Mouse (Mus musculus) CH12.LX (cell line): ENCODE measurements around the gene Zfp385c. TPM values are rescaled to one million over a fixed set of nuclear protein-coding genes. Genes with fewer than 3 reads are reported as not detected.
A peak's percentile ranks its signal among the peaks of the same experiment; 100 is the strongest.

Experiments used
- DNase-seq: peaks from one replicate; pipeline ENCODE4 v3.0.0-alpha.2; 2013; ENCODE audit errors: extremely low read depth
- H3K27ac ChIP-seq: 2 replicates; pipeline ENCODE4 v1.5.1; 2012; ENCODE audit warnings: low read depth, mild to moderate bottlenecking, control low read depth, moderate library complexity; ENCODE audit not compliant: insufficient read depth
- H3K27me3 ChIP-seq: replicated peaks from 2 replicates; pipeline ENCODE3; 2012; ENCODE audit warnings: inconsistent platforms
- H3K36me3 ChIP-seq, 2 experiments: replicated peaks in 1 of 2; 2 replicates each; pipeline versions ENCODE3 to v1.6.1; 2012; ENCODE audit warnings: inconsistent platforms in 1 of 2, low read length in 1 of 2, mild to moderate bottlenecking in 1 of 2, mixed read lengths in 1 of 2, moderate library complexity in 1 of 2; ENCODE audit not compliant: control insufficient read depth in 1 of 2, insufficient read depth in 1 of 2
- H3K4me1 ChIP-seq, 2 experiments: 2 replicates each; pipeline ENCODE4 v1.6.1; 2012; ENCODE audit warnings: inconsistent platforms in 1 of 2, moderate library complexity in 1 of 2; ENCODE audit not compliant: insufficient read depth in 2 of 2, control insufficient read depth in 1 of 2
- H3K4me2 ChIP-seq: 2 replicates; pipeline ENCODE4 v1.6.1; 2012; ENCODE audit warnings: low read depth, mild to moderate bottlenecking, control low read depth; ENCODE audit not compliant: poor library complexity, insufficient read depth, severe bottlenecking
- H3K4me3 ChIP-seq, 3 experiments: fragments of 150-350 bp in 1 of 3; sonication (generic) in 1 of 3; replicated peaks in 1 of 3; 2 replicates each; pipeline versions ENCODE3 to v1.5.1; 2011 to 2012; ENCODE audit warnings: low read depth in 2 of 3, low read length in 2 of 3, mild to moderate bottlenecking in 2 of 3, moderate library complexity in 2 of 3, control low read depth in 1 of 3, improper control_type of control experiment in 1 of 3, inconsistent platforms in 1 of 3, mixed read lengths in 1 of 3; ENCODE audit not compliant: poor library complexity in 1 of 3
- H3K79me2 ChIP-seq: replicated peaks from 2 replicates; pipeline ENCODE4 v1.6.1; 2012; ENCODE audit warnings: mild to moderate bottlenecking, moderate library complexity; ENCODE audit not compliant: control insufficient read depth, poor library complexity, insufficient read depth, severe bottlenecking; ENCODE audit errors: extremely low read depth
- H3K9ac ChIP-seq: 2 replicates; pipeline ENCODE4 v1.6.1; 2012; ENCODE audit warnings: low read depth, mild to moderate bottlenecking, control low read depth, moderate library complexity; ENCODE audit not compliant: insufficient read depth
- H3K9me3 ChIP-seq: replicated peaks from 2 replicates; pipeline ENCODE3; 2012; ENCODE audit warnings: low read length, inconsistent platforms, mixed read lengths
- BHLHE40 ChIP-seq: IDR thresholded peaks from 2 replicates; pipeline ENCODE4 v1.6.1; 2011; ENCODE audit warnings: mild to moderate bottlenecking, low read depth, low read length, improper control_type of control experiment
- CHD1 ChIP-seq: IDR thresholded peaks from 2 replicates; pipeline ENCODE4 v1.6.1; 2012; ENCODE audit warnings: low read depth, low read length, improper control_type of control experiment, inconsistent platforms
- CTCF ChIP-seq, 2 experiments: IDR thresholded peaks in 1 of 2; conservative IDR thresholded peaks in 1 of 2; 2 replicates each; pipeline ENCODE4 v1.5.1; 2011 to 2012; ENCODE audit warnings: low read depth in 2 of 2, low read length in 2 of 2, improper control_type of control experiment in 1 of 2, inconsistent platforms in 1 of 2, mild to moderate bottlenecking in 1 of 2, moderate library complexity in 1 of 2
- E2F4 ChIP-seq: IDR thresholded peaks from 2 replicates; pipeline ENCODE4 v1.6.1; 2011; ENCODE audit warnings: low read depth, low read length, improper control_type of control experiment; ENCODE audit not compliant: insufficient replicate concordance
- ELF1 ChIP-seq: IDR thresholded peaks from 2 replicates; pipeline ENCODE4 v1.6.1; 2014; ENCODE audit warnings: low read depth, mild to moderate bottlenecking, inconsistent platforms, low read length, improper control_type of control experiment
- EP300 ChIP-seq: IDR thresholded peaks from 2 replicates; pipeline ENCODE4 v1.6.1; 2011; ENCODE audit warnings: low read length, improper control_type of control experiment
- ETS1 ChIP-seq: conservative IDR thresholded peaks from 2 replicates; pipeline ENCODE4 v1.6.1; 2012; ENCODE audit warnings: low read depth, mild to moderate bottlenecking, inconsistent platforms, low read length, improper control_type of control experiment, moderate library complexity
- HCFC1 ChIP-seq: IDR thresholded peaks from 2 replicates; pipeline ENCODE4 v1.6.1; 2012; ENCODE audit warnings: low read depth, mild to moderate bottlenecking, inconsistent platforms, low read length, improper control_type of control experiment
- IRF4 ChIP-seq: IDR thresholded peaks from 2 replicates; pipeline ENCODE4 v1.6.1; 2014; ENCODE audit warnings: low read depth, mild to moderate bottlenecking, inconsistent platforms, low read length, improper control_type of control experiment
- JUN ChIP-seq: IDR thresholded peaks from 2 replicates; pipeline ENCODE4 v1.6.1; 2011; ENCODE audit warnings: low read depth, mild to moderate bottlenecking, low read length, improper control_type of control experiment, moderate library complexity; ENCODE audit not compliant: insufficient read depth
- JUND ChIP-seq: conservative IDR thresholded peaks from 2 replicates; pipeline ENCODE4 v1.6.1; 2011; ENCODE audit warnings: low read depth, low read length, improper control_type of control experiment
- KAT2A ChIP-seq: IDR thresholded peaks from 2 replicates; pipeline ENCODE4 v1.6.1; 2012; ENCODE audit warnings: low read length, improper control_type of control experiment, inconsistent platforms; ENCODE audit not compliant: insufficient replicate concordance
- MAZ ChIP-seq: IDR thresholded peaks from 2 replicates; pipeline ENCODE4 v1.6.1; 2012; ENCODE audit warnings: low read depth, mild to moderate bottlenecking, inconsistent platforms, low read length, improper control_type of control experiment, moderate library complexity
- MEF2A ChIP-seq: IDR thresholded peaks from 2 replicates; pipeline ENCODE4 v1.6.1; 2014; ENCODE audit warnings: low read depth, mild to moderate bottlenecking, inconsistent platforms, low read length, improper control_type of control experiment, borderline replicate concordance
- MXI1 ChIP-seq: IDR thresholded peaks from 2 replicates; pipeline ENCODE4 v1.6.1; 2011; ENCODE audit warnings: mild to moderate bottlenecking, low read depth, low read length, improper control_type of control experiment
- MYC ChIP-seq: IDR thresholded peaks from 2 replicates; pipeline ENCODE4 v1.6.1; 2011; ENCODE audit warnings: low read depth, mild to moderate bottlenecking, improper control_type of control experiment, low read length
- NELFE ChIP-seq: IDR thresholded peaks from 2 replicates; pipeline ENCODE4 v1.6.1; 2011; ENCODE audit warnings: low read depth, low read length, improper control_type of control experiment
- NRF1 ChIP-seq: IDR thresholded peaks from 2 replicates; pipeline ENCODE4 v1.6.1; 2014; ENCODE audit warnings: low read depth, mild to moderate bottlenecking, inconsistent platforms, low read length, improper control_type of control experiment, moderate library complexity
- PAX5 ChIP-seq: IDR thresholded peaks from 2 replicates; pipeline ENCODE4 v1.6.1; 2012; ENCODE audit warnings: low read length, inconsistent platforms, mixed read lengths
- POLR2A ChIP-seq: IDR thresholded peaks from 2 replicates; pipeline ENCODE4 v1.6.1; 2011; ENCODE audit warnings: low read depth, mild to moderate bottlenecking, improper control_type of control experiment, low read length
- POLR2AphosphoS2 ChIP-seq: IDR thresholded peaks from 2 replicates; pipeline ENCODE4 v1.6.1; 2011; ENCODE audit warnings: low read depth, low read length, improper control_type of control experiment
- RAD21 ChIP-seq: IDR thresholded peaks from 2 replicates; pipeline ENCODE4 v1.6.1; 2011; ENCODE audit warnings: low read depth, mild to moderate bottlenecking, low read length, improper control_type of control experiment, moderate library complexity
- RCOR1 ChIP-seq: conservative IDR thresholded peaks from 2 replicates; pipeline ENCODE4 v1.6.1; 2012; ENCODE audit warnings: low read depth, mild to moderate bottlenecking, inconsistent platforms, low read length, improper control_type of control experiment
- SIN3A ChIP-seq: IDR thresholded peaks from 2 replicates; pipeline ENCODE4 v1.6.1; 2012; ENCODE audit warnings: low read length, improper control_type of control experiment, inconsistent platforms
- SMC3 ChIP-seq: IDR thresholded peaks from 2 replicates; pipeline ENCODE4 v1.6.1; 2011; ENCODE audit warnings: low read depth, low read length, improper control_type of control experiment
- TBP ChIP-seq: conservative IDR thresholded peaks from 2 replicates; pipeline ENCODE4 v1.6.1; 2011; ENCODE audit warnings: low read depth, low read length, improper control_type of control experiment
- TCF12 ChIP-seq: IDR thresholded peaks from 2 replicates; pipeline ENCODE4 v1.6.1; 2014; ENCODE audit warnings: low read depth, mild to moderate bottlenecking, inconsistent platforms, low read length, improper control_type of control experiment
- UBTF ChIP-seq: IDR thresholded peaks from 2 replicates; pipeline ENCODE4 v1.6.1; 2012; ENCODE audit warnings: low read depth, mild to moderate bottlenecking, inconsistent platforms, low read length, improper control_type of control experiment, moderate library complexity
- ZC3H11A ChIP-seq: IDR thresholded peaks from 2 replicates; pipeline ENCODE4 v1.6.1; 2012; ENCODE audit warnings: low read depth, mild to moderate bottlenecking, inconsistent platforms, low read length, improper control_type of control experiment
- ZKSCAN1 ChIP-seq: IDR thresholded peaks from 2 replicates; pipeline ENCODE4 v1.6.1; 2012; ENCODE audit warnings: low read depth, inconsistent platforms, low read length, improper control_type of control experiment, borderline replicate concordance
- ZMIZ1 ChIP-seq: IDR thresholded peaks from 2 replicates; pipeline ENCODE4 v1.6.1; 2012; ENCODE audit warnings: low read depth, mild to moderate bottlenecking, inconsistent platforms, low read length, improper control_type of control experiment
- ZNF384 ChIP-seq: IDR thresholded peaks from 2 replicates; pipeline ENCODE4 v1.6.1; 2012; ENCODE audit warnings: low read depth, low read length, improper control_type of control experiment, inconsistent platforms
- dilution Hi-C: fragments of 300-500 bp; cut with MboI; formaldehyde crosslinking; loops from 2 replicates; pipeline ENCODE4 v1.14.3; 2020; ENCODE audit warnings: low sequenced_read_pairs; ENCODE audit not compliant: extremely low pct_unique_long_range_greater_than_20kb, extremely low pct_ligation_motif_present
- in situ Hi-C: fragments of 300-500 bp; cut with MboI; formaldehyde crosslinking; loops from 3 replicates; pipeline ENCODE4 v1.14.3; 2019; ENCODE audit warnings: low sequenced_read_pairs, low pct_ligation_motif_present, low pct_unique_long_range_greater_than_20kb, mixed read lengths
- polyA plus RNA-seq: library from polyadenylated mRNA; unstranded; fragments of >175 nt; gene quantifications from 2 replicates; pipeline ENCODE4 v1.2.1, GENCODE M21; 2012; ENCODE audit warnings: low read depth; ENCODE audit not compliant: insufficient read length
- total RNA-seq, 2 experiments: library from RNA; depleted of rRNA; stranded (reverse); fragments of 300-350 nt in 1 of 2; fragments of >200 nt in 1 of 2; gene quantifications; 2 replicates each; pipeline ENCODE4 v1.2.3; 2012 to 2014

The Zfp385c gene
- total and polyA plus RNA-seq, 3 experiments: 0.08 to 0.14 TPM; not detected in 1

DNA sequence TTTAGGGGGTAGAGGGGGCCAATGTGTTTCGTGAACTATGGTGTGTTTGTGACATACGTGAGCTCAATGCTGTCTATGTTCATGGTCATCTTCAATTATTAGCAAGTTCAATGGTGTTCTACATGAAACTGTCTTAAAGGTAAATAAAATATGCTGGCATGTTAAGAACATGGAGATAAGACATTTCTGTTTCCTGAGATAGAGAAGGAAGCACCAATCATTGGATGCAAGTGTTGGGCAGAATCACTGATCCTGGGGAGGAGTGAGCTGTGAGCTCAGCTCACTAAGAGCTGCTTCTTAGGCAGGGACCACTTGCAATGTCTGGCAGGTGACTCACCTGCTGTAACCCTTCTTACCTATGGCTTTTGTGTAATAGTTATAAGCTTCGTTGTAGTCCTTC is 90.9 kb downstream of the Zfp385c start:
- TF ChIP-seq ZKSCAN1 (no peak), TCF12 (no peak), HCFC1 (no peak), CTCF (conservative IDR thresholded peaks at IDR 0.05 in 1 of 2, IDR thresholded peaks at IDR 0.05 in 1 of 2; ENCODE audit: low read depth in 2 of 2, low read length in 2 of 2) (no peak), UBTF (no peak)
- H3K4me2 ChIP-seq: no peak overlapping the region
- H3K9ac ChIP-seq: no peak overlapping the region
- no peak for DNase-seq
- H3K4me1 ChIP-seq: peaks cover 34 to 79% of the 10 kb centered on the region in 2 experiments
- H3K27me3 ChIP-seq: no peaks in the 10 kb centered on the region
- dilution Hi-C loops (no loop called here), in situ Hi-C loops (no loop called here)
- H3K27ac ChIP-seq: no peak overlapping the region
- peaks cover 49 to 89% of the 10 kb centered on the region in 2 experiments for H3K36me3 ChIP-seq
- H3K4me3 ChIP-seq: no peak overlapping the region
- peaks cover 74% of the 10 kb centered on the region for H3K79me2 ChIP-seq
- H3K9me3 ChIP-seq: no peaks in the 10 kb centered on the region

DNA sequence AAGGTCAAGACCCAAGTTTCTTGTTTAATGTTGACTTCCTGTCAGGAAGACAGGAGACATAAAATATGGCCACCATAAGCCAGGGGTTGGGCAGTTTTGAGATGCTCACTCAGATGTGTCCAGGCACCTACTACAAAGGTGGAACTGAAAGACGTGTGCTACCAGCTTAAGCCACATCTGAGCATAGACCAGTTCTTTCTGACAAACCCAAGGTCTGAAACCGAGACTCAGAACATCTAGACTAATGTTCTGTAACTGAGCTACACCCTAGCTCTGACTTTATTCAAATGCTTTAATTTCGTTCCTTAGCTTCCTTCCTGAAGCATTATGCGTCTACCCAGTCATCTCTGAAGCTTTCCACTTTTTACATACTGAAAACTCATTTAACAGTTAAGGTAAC is 94.2 kb downstream of the Zfp385c start:
- Histone ChIP-seq H3K36me3 (peaks cover 74 to 93% of the 10 kb centered on the region in 2 experiments), H3K27me3 (no peaks in the 10 kb centered on the region), H3K4me1 (peaks cover 31 to 56% of the 10 kb centered on the region in 2 experiments), H3K9me3 (no peaks in the 10 kb centered on the region), H3K9ac (0 out of 2 replicates have a peak overlapping the region, but pooled peaks have one; percentile 10), H3K79me2 (peaks cover 62% of the 10 kb centered on the region), H3K27ac (peak overlapping the region; percentile 98), H3K4me3 (no peak overlapping the region), H3K4me2 (peak overlapping the region; percentile 27)
- in situ Hi-C loops: no loop called here
- dilution Hi-C loops: no loop called here
- peak; percentile 93 for DNase-seq
- TF ChIP-seq POLR2AphosphoS2: no peak
- no peak for TF ChIP-seq SMC3
- no peak for TF ChIP-seq NRF1
- TF ChIP-seq MYC: peak; percentile 85
- TF ChIP-seq UBTF: 0 out of 2 replicates have a peak, but pooled peaks have one; percentile 33
- no peak for TF ChIP-seq E2F4
- peak; percentile 54 for TF ChIP-seq ELF1
- TF ChIP-seq EP300: peak; percentile 98
- TF ChIP-seq MEF2A: peak; percentile 91
- TF ChIP-seq ZKSCAN1: no peak
- peak; percentile 87 for TF ChIP-seq JUN
- TF ChIP-seq NELFE: no peak
- TF ChIP-seq JUND: peak; percentile 94
- TF ChIP-seq KAT2A: no peak
- TF ChIP-seq TBP: peak; percentile 65; the same call in 1 of the 2 replicates
- no peak for TF ChIP-seq CTCF (conservative IDR thresholded peaks at IDR 0.05 in 1 of 2, IDR thresholded peaks at IDR 0.05 in 1 of 2; ENCODE audit: low read depth in 2 of 2, low read length in 2 of 2)
- no peak for TF ChIP-seq ZNF384
- peak; percentile 58; the same call in 1 of the 2 replicates for TF ChIP-seq MAZ
- no peak for TF ChIP-seq RAD21
- TF ChIP-seq HCFC1: peak; percentile 30; the same call in 1 of the 2 replicates
- peak; percentile 92; the same call in 1 of the 2 replicates for TF ChIP-seq RCOR1
- TF ChIP-seq PAX5: no peak
- no peak for TF ChIP-seq ZC3H11A
- TF ChIP-seq ZMIZ1: peak; percentile 23; the same call in 1 of the 2 replicates
- peak; percentile 57; the same call in 1 of the 2 replicates for TF ChIP-seq POLR2A
- peak; percentile 99 for TF ChIP-seq IRF4
- peak; percentile 94 for TF ChIP-seq TCF12
- peak; percentile 4; the same call in 1 of the 2 replicates for TF ChIP-seq CHD1
- no peak; the same call in 1 of the 2 replicates for TF ChIP-seq SIN3A
- TF ChIP-seq MXI1: peak; percentile 41; the same call in 1 of the 2 replicates
- TF ChIP-seq ETS1: peak; percentile 88
- peak; percentile 92 for TF ChIP-seq BHLHE40
